Mouse (Mus musculus) heart, postnatal 0 days (tissue): ENCODE results near the gene Mcur1.

Experiments
- CTCF ChIP-seq: IDR thresholded peaks from 2 replicates; pipeline ENCODE4 v1.5.1; 2016; ENCODE audit warnings: antibody characterized with exemption, control low read depth, low read depth
- EP300 ChIP-seq: IDR thresholded peaks from 2 replicates; pipeline ENCODE4 v1.6.1; 2016; ENCODE audit warnings: antibody characterized with exemption, low read depth

- TF ChIP-seq CTCF, result no peak
- TF ChIP-seq EP300, result no peak
Observed at GRCm38 (mm10) chr13:43575431-43575830, 15.4 kb upstream of the Mcur1 start.
